Mouse (Mus musculus) right cerebral cortex, adult 18-20 months (tissue): ENCODE measurements at regions not wholly inside any gene's neighbourhood (a gene's known extent, or its start where the extent isn't known, plus 50 kb on each side); places are given as distances from the start of the nearest gene placed in this dataset.

Experiments
- DNase-seq: peaks from one replicate; pipeline ENCODE4 v3.0.0; 2022; ENCODE audit warnings: mixed read lengths

- no peak for DNase-seq
Measured at GRCm38 (mm10) chr8:50387189-50387588, 1543.4 kb upstream of the Tenm3 start.

- no peak for DNase-seq
Measured at GRCm38 (mm10) chr8:50383697-50384096, 1539.9 kb upstream of the Tenm3 start.

- DNase-seq = no peak
Measured at GRCm38 (mm10) chr8:50379745-50380144, 1536.0 kb upstream of the Tenm3 start.

GRCm38 (mm10) chr8:50373790-50374189, 1530.0 kb upstream of the Tenm3 start:
- no peak for DNase-seq

GRCm38 (mm10) chr8:50326485-50326884, 1482.7 kb upstream of the Tenm3 start:
- DNase-seq = no peak

GRCm38 (mm10) chr8:50321356-50321963, 1477.7 kb upstream of the Tenm3 start:
- DNase-seq = no peak

GRCm38 (mm10) chr8:50316641-50317040, 1472.9 kb upstream of the Tenm3 start:
- DNase-seq = no peak

GRCm38 (mm10) chr8:50310308-50310707, 1466.6 kb upstream of the Tenm3 start:
- no peak for DNase-seq

- DNase-seq = no peak
Measured at GRCm38 (mm10) chr8:50300316-50300715, 1456.6 kb upstream of the Tenm3 start.

GRCm38 (mm10) chr8:50293501-50293900, 1449.8 kb upstream of the Tenm3 start:
- DNase-seq = peak; percentile 85

GRCm38 (mm10) chr8:50292158-50292557, 1448.4 kb upstream of the Tenm3 start:
- peak; percentile 37 for DNase-seq

- DNase-seq = no peak
Measured at GRCm38 (mm10) chr8:50276346-50276745, 1432.6 kb upstream of the Tenm3 start.

GRCm38 (mm10) chr8:50264757-50265156, 1421.0 kb upstream of the Tenm3 start:
- no peak for DNase-seq
